Mouse (Mus musculus) heart, embryonic 11.5 days (tissue): ENCODE data around the gene Gm5741. TPM values are rescaled to one million over a fixed set of nuclear protein-coding genes. Genes with fewer than 3 reads are reported as not detected.

ENCODE experiments used
- ATAC-seq: fragments of 200-750 bp; cut with Nextera tagmentation; replicated peaks from 2 replicates; pipeline ENCODE4 v1.8.0; 2017; ENCODE audit warnings: moderate library complexity; ENCODE audit not compliant: insufficient number of reproducible peaks, low FRiP score, low TSS enrichment
- H3K27ac ChIP-seq: fragments of 300-500 bp; sonication (generic); 2 replicates; pipeline ENCODE4 v1.5.1; 2014; ENCODE audit warnings: mild to moderate bottlenecking, low read depth, low read length
- H3K27me3 ChIP-seq: fragments of 300-500 bp; sonication (generic); 2 replicates; pipeline ENCODE4 v1.6.1; 2014; ENCODE audit warnings: mild to moderate bottlenecking, low read length, mixed read lengths; ENCODE audit not compliant: control insufficient read depth, insufficient read depth
- H3K36me3 ChIP-seq: fragments of 300-500 bp; sonication (generic); 2 replicates; pipeline ENCODE4 v1.6.1; 2014; ENCODE audit warnings: mild to moderate bottlenecking, low read length, moderate library complexity, mixed read lengths; ENCODE audit not compliant: control insufficient read depth, insufficient read depth
- H3K4me1 ChIP-seq: fragments of 300-500 bp; sonication (generic); 2 replicates; pipeline ENCODE4 v1.6.1; 2014; ENCODE audit warnings: low read length; ENCODE audit not compliant: control insufficient read depth, insufficient read depth
- H3K4me2 ChIP-seq: fragments of 300-500 bp; sonication (generic); 2 replicates; pipeline ENCODE4 v1.6.1; 2014; ENCODE audit warnings: mild to moderate bottlenecking, moderate library complexity
- H3K4me3 ChIP-seq: fragments of 300-500 bp; sonication (generic); 2 replicates; pipeline ENCODE4 v1.5.1; 2014; ENCODE audit warnings: low read depth, low read length
- H3K9ac ChIP-seq: fragments of 300-500 bp; sonication (generic); 2 replicates; pipeline ENCODE4 v1.6.1; 2014; ENCODE audit warnings: mild to moderate bottlenecking, low read depth, low read length, moderate library complexity
- H3K9me3 ChIP-seq: fragments of 300-500 bp; sonication (generic); replicated peaks from 2 replicates; pipeline ENCODE4 v1.6.1; 2016; ENCODE audit warnings: low read length; ENCODE audit not compliant: control insufficient read depth
- WGBS: fragments of 180-500 bp; shearing (Covaris S2); extraction: QIAGEN DNeasy Blood & Tissue Kit; methylation state at CpG from one replicate; pipeline ENCODE4 v1.1.7; 2014; ENCODE audit not compliant: insufficient replicate concordance; 5-methylcytosine and 5-hydroxymethylcytosine counted together
- polyA plus RNA-seq: library from polyadenylated mRNA; unstranded; fragments of >200 nt; fragmentation: Nextera tagmentation; extraction: Ambion mirVana; gene quantifications from 2 replicates; pipeline ENCODE4 v1.2.1, GENCODE M21; 2014

Gene Gm5741
- polyA plus RNA-seq: 1.5 TPM in 1 of 2 replicates, not detected in the other

DNA sequence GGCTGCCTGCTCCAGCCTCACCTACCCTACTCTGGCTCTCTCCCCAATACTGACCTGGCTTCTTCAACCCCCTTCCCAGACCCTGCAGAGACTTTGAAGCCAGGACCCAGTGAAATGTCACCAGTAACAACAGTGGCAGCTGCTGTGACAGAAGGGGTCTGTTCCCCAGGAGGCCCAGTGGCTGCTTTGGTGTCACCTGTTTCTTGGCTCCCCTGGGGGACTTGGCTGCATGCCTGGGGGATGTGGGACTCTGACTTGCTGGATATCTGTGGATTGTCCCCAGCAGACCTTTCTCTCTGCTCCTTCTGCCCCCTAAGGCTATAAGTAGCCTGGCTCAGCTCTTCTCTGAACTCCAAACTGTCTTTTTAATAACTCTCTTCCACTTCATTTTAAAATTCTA lies at the start of gene Gm5741:
Gene Gm5741 (minus strand): TSS at position 1 of the 400 bp plus-strand sequence.
- Histone ChIP-seq H3K9ac (no peak within 1 kb of the TSS), H3K36me3 (peaks cover 3% of the 10 kb centered on the region; the same call in 1 of the 2 replicates), H3K4me1 (peaks cover 8% of the 10 kb centered on the region), H3K27ac (no peak within 1 kb of the TSS), H3K4me2 (no peak within 1 kb of the TSS), H3K9me3 (no peaks in the 10 kb centered on the region), H3K27me3 (no peaks in the 10 kb centered on the region), H3K4me3 (no peak within 1 kb of the TSS)
- no peak for ATAC-seq

- no peak overlapping the region for H3K4me3 ChIP-seq
- ATAC-seq: no peak
- no peak overlapping the region for H3K9ac ChIP-seq
- no peaks in the 10 kb centered on the region for H3K36me3 ChIP-seq
- no peaks in the 10 kb centered on the region for H3K27me3 ChIP-seq
- no peak overlapping the region for H3K27ac ChIP-seq
- WGBS: 85% methylated on average over 7 of the region's 7 CpGs
- no peaks in the 10 kb centered on the region for H3K9me3 ChIP-seq
- H3K4me1 ChIP-seq: no peaks in the 10 kb centered on the region
- H3K4me2 ChIP-seq: no peak overlapping the region
Observed at GRCm38 (mm10) chr8:85116984-85117383, 49.2 kb upstream of the Gm5741 start.

- no peak overlapping the region for H3K27ac ChIP-seq
- no peak overlapping the region for H3K4me3 ChIP-seq
- ATAC-seq: no peak
- H3K36me3 ChIP-seq: no peaks in the 10 kb centered on the region
- WGBS: 69% methylated on average over 4 of the region's 4 CpGs
- H3K9me3 ChIP-seq: no peaks in the 10 kb centered on the region
- H3K4me2 ChIP-seq: no peak overlapping the region
- no peaks in the 10 kb centered on the region for H3K4me1 ChIP-seq
- H3K27me3 ChIP-seq: no peaks in the 10 kb centered on the region
- H3K9ac ChIP-seq: no peak overlapping the region
Observed at GRCm38 (mm10) chr8:85115501-85115900, 47.7 kb upstream of the Gm5741 start.

- no peak for ATAC-seq
- 89% methylated on average over 10 of the region's 10 CpGs for WGBS
- no peak overlapping the region for H3K4me2 ChIP-seq
- H3K27ac ChIP-seq: no peak overlapping the region
- peaks cover 9% of the 10 kb centered on the region for H3K36me3 ChIP-seq
- H3K9ac ChIP-seq: no peak overlapping the region
- H3K27me3 ChIP-seq: no peaks in the 10 kb centered on the region
- no peak overlapping the region for H3K4me3 ChIP-seq
- no peaks in the 10 kb centered on the region for H3K4me1 ChIP-seq
- no peaks in the 10 kb centered on the region; the same call in 1 of the 2 replicates for H3K9me3 ChIP-seq
Observed at GRCm38 (mm10) chr8:85113241-85113640, 45.5 kb upstream of the Gm5741 start.

- WGBS: 73% methylated on average over 4 of the region's 4 CpGs
- H3K27me3 ChIP-seq: no peaks in the 10 kb centered on the region
- H3K4me3 ChIP-seq: no peak overlapping the region
- H3K27ac ChIP-seq: no peak overlapping the region
- no peak overlapping the region for H3K4me2 ChIP-seq
- H3K9ac ChIP-seq: no peak overlapping the region
- no peaks in the 10 kb centered on the region for H3K4me1 ChIP-seq
- H3K9me3 ChIP-seq: no peaks in the 10 kb centered on the region
- peaks cover 8% of the 10 kb centered on the region; the same call in 1 of the 2 replicates for H3K36me3 ChIP-seq
- no peak for ATAC-seq
Observed at GRCm38 (mm10) chr8:85100076-85100665, 32.4 kb upstream of the Gm5741 start.

DNA sequence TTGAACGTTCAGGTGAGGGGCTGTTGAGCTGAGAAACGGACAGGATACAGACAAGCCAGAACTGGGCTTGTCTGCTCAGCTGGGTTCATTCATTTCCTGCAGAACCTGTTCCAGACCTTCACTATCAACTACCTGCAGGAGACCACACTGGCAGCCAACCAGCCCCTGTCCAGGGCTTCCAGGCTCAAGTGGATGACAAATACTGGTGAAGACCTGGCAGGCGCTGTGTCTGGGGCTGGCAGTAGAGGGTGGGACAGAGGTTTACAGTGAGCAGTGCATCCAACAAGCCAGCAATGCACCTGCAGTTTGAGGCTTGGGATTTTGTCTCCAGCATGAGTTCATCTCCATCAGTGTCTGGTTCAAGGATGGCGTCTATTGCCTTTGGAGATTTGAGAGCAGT lies 29.1 kb upstream of the Gm5741 start:
- WGBS: 82% methylated on average over 4 of the region's 4 CpGs
- ATAC-seq: no peak

GRCm38 (mm10) chr8:85096196-85096595 lies 28.4 kb upstream of the Gm5741 start:
- no peak overlapping the region for H3K27ac ChIP-seq
- ATAC-seq: no peak
- no peaks in the 10 kb centered on the region for H3K4me1 ChIP-seq
- no peak overlapping the region for H3K4me2 ChIP-seq
- H3K4me3 ChIP-seq: no peak overlapping the region
- WGBS: 86% methylated on average over 16 of the region's 16 CpGs
- H3K36me3 ChIP-seq: peaks cover 8% of the 10 kb centered on the region; the same call in 1 of the 2 replicates
- no peaks in the 10 kb centered on the region for H3K9me3 ChIP-seq
- H3K9ac ChIP-seq: no peak overlapping the region
- no peaks in the 10 kb centered on the region for H3K27me3 ChIP-seq

More for the DNA sequence above, 29.1 kb upstream of the Gm5741 start:
- H3K36me3 ChIP-seq: peaks cover 8% of the 10 kb centered on the region; the same call in 1 of the 2 replicates
- H3K27me3 ChIP-seq: no peaks in the 10 kb centered on the region
- no peaks in the 10 kb centered on the region for H3K9me3 ChIP-seq
- H3K4me3 ChIP-seq: no peak overlapping the region
- no peaks in the 10 kb centered on the region for H3K4me1 ChIP-seq
- H3K4me2 ChIP-seq: no peak overlapping the region
- no peak overlapping the region for H3K27ac ChIP-seq
- no peak overlapping the region for H3K9ac ChIP-seq

DNA sequence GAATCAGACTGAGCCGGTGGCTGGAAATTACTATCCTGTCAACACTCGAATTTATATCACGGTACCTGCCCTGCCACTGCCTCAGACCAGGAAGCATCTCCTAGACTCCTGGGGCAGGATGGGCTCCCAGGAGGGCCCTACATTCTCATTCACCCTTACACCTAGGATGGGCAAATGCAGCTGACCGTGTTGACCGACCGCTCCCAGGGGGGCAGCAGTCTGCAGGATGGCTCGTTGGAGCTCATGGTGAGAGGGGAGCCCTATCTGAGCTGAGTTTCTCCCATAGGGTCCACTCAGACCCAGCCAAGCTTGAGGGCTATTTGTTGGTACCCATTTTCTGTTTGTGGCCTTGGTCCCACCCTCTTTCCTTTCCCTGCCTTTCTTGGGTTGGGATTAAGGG lies 27.8 kb upstream of the Gm5741 start:
- Histone ChIP-seq H3K4me1 (no peaks in the 10 kb centered on the region), H3K27me3 (no peaks in the 10 kb centered on the region), H3K9ac (no peak overlapping the region), H3K4me2 (no peak overlapping the region), H3K27ac (no peak overlapping the region), H3K9me3 (no peaks in the 10 kb centered on the region), H3K4me3 (no peak overlapping the region), H3K36me3 (peaks cover 8% of the 10 kb centered on the region; the same call in 1 of the 2 replicates)
- ATAC-seq: no peak
- 90% methylated on average over 7 of the region's 7 CpGs for WGBS

GRCm38 (mm10) chr8:85095051-85095450 lies 27.3 kb upstream of the Gm5741 start:
- Histone ChIP-seq H3K4me2 (no peak overlapping the region), H3K9me3 (no peaks in the 10 kb centered on the region), H3K9ac (no peak overlapping the region), H3K27ac (no peak overlapping the region), H3K27me3 (no peaks in the 10 kb centered on the region), H3K4me1 (no peaks in the 10 kb centered on the region), H3K4me3 (no peak overlapping the region), H3K36me3 (peaks cover 8% of the 10 kb centered on the region; the same call in 1 of the 2 replicates)
- ATAC-seq: no peak
- 88% methylated on average over 13 of the region's 13 CpGs for WGBS
